Mouse (Mus musculus): Measurements from ENCODE around the gene Prg4. TPM values are rescaled to one million over a fixed set of nuclear protein-coding genes. Genes with fewer than 3 reads are reported as not detected.

Prg4 gene
- polyA plus RNA-seq (2014; fragmentation: Nextera tagmentation; extraction: Ambion mirVana), result 0.51 and 0.91 TPM in 2 replicates

DNA sequence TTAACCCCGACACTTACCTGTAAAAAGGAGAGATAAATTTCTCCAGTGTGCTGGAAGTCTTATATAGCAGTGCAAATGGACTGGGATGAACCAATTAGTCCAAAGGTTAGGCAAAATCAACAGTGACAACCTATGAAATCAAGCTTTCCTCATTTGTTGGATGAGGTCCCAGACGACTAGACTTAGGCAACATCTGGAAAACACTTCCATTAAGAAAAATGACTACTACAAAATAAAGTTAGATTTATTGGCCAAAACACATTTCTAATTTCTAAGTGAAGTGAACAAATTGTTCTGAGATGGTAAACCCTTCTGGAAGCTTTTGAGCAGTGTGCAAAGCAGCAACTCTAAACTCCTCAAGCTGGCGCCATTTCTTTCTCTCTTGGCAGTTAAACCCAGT, at the start of gene Prg4:
TSS of gene Prg4 (minus strand) at position 34 of the 400 bp plus-strand sequence.
- no peak within 1 kb of the TSS for H3K27ac ChIP-seq (ENCODE audit: low read depth, low read length)

DNA sequence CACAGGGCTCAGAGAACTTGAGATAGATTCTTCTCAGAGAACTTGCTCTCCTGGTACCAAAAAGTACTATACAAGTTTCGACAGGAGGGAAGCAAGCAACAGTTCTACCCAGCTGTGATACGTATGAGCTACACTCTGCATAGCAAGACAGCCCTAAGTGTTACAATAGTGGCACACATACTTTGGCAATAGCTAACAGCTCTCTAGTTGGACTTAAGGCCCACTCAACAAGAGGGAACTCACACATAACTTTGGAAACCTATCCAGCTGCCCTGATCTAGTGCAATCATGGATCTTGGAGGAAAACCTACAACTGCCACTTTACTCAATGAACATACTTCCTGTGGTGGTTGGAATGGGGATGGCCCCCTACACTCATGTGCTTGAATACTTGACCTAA, 47.1 kb upstream of the Prg4 start:
- WGBS, result 94% methylated on average over 2 of the region's 2 CpGs
- Histone ChIP-seq H3K4me2 (ENCODE audit: low read depth, low read length) (no peak overlapping the region), H3K27ac (ENCODE audit: low read depth, low read length) (no peak overlapping the region), H3K9me3 (ENCODE audit: control insufficient read depth, low read length) (no peaks in the 10 kb centered on the region), H3K4me3 (ENCODE audit: low read depth, low read length) (no peak overlapping the region), H3K4me1 (ENCODE audit: control insufficient read depth, insufficient read depth, low read length) (no peaks in the 10 kb centered on the region), H3K9ac (replicated peaks; ENCODE audit: low read depth, low read length) (no peak overlapping the region), H3K27me3 (ENCODE audit: control insufficient read depth, insufficient read depth, low read length) (no peaks in the 10 kb centered on the region), H3K36me3 (ENCODE audit: control insufficient read depth, insufficient read depth, low read length) (no peaks in the 10 kb centered on the region)
- no peak for ATAC-seq (ENCODE audit: low read depth)

More for the DNA sequence above, at the start of gene Prg4:
- no peak for ATAC-seq (ENCODE audit: low read depth)
- Histone ChIP-seq H3K4me1 (ENCODE audit: control insufficient read depth, insufficient read depth, low read length) (no peaks in the 10 kb centered on the region), H3K9ac (replicated peaks; ENCODE audit: low read depth, low read length) (no peak within 1 kb of the TSS), H3K9me3 (ENCODE audit: control insufficient read depth, low read length) (no peaks in the 10 kb centered on the region), H3K4me3 (ENCODE audit: low read depth, low read length) (no peak within 1 kb of the TSS), H3K4me2 (ENCODE audit: low read depth, low read length) (no peak within 1 kb of the TSS), H3K36me3 (ENCODE audit: control insufficient read depth, insufficient read depth, low read length) (no peaks in the 10 kb centered on the region), H3K27me3 (ENCODE audit: control insufficient read depth, insufficient read depth, low read length) (no peaks in the 10 kb centered on the region)
- WGBS, result 87% methylated on average over 3 of the region's 3 CpGs

DNA sequence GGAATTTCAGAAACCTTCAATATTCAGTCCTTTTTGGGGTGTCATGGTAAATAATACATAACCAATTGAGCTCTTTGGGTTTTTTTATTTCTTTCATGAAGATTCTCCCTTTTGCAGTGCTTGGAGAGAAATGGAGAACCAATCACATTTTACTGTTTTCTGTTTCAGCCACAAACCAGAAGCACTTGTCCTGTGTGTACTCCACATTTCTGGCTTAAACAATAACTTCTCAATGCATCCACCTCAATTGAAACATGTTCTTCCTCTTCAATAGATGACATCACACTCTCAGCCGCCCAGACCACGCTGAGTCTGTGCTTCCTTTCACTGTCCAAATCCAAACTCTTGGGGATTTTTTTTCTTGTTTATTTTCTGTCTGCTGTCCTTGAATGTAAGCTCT, 39.8 kb upstream of the Prg4 start:
- Histone ChIP-seq H3K4me1 (ENCODE audit: control insufficient read depth, insufficient read depth, low read length) (no peaks in the 10 kb centered on the region), H3K36me3 (ENCODE audit: control insufficient read depth, insufficient read depth, low read length) (no peaks in the 10 kb centered on the region), H3K4me2 (ENCODE audit: low read depth, low read length) (no peak overlapping the region), H3K27ac (ENCODE audit: low read depth, low read length) (no peak overlapping the region), H3K4me3 (ENCODE audit: low read depth, low read length) (no peak overlapping the region), H3K9ac (replicated peaks; ENCODE audit: low read depth, low read length) (no peak overlapping the region), H3K27me3 (ENCODE audit: control insufficient read depth, insufficient read depth, low read length) (no peaks in the 10 kb centered on the region), H3K9me3 (ENCODE audit: control insufficient read depth, low read length) (no peaks in the 10 kb centered on the region)
- WGBS, result 70% methylated on average over 2 of the region's 2 CpGs
- ATAC-seq (ENCODE audit: low read depth), result no peak

DNA sequence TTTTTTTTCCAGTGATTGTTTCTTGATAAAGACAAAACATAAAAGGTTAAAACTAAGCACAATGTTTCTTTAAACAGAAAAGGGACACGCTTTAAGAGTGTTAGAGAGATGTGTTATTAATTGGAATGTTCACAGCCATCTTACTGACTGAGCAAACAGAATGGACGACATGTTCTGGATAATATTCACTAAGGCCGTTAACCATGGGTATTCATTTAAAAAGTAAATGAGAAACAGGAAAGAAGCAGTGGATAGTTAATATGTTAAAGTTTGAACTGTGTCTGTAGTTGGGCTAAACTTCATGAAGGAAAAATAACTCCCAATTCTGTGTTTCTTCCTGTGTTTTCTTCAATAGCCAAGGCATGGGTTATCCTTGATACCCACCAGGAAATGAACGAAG, 37.4 kb upstream of the Prg4 start:
- Histone ChIP-seq H3K9me3 (ENCODE audit: control insufficient read depth, low read length) (no peaks in the 10 kb centered on the region), H3K4me1 (ENCODE audit: control insufficient read depth, insufficient read depth, low read length) (no peaks in the 10 kb centered on the region), H3K4me3 (ENCODE audit: low read depth, low read length) (no peak overlapping the region), H3K27me3 (ENCODE audit: control insufficient read depth, insufficient read depth, low read length) (no peaks in the 10 kb centered on the region), H3K4me2 (ENCODE audit: low read depth, low read length) (no peak overlapping the region), H3K9ac (replicated peaks; ENCODE audit: low read depth, low read length) (no peak overlapping the region), H3K27ac (ENCODE audit: low read depth, low read length) (no peak overlapping the region), H3K36me3 (ENCODE audit: control insufficient read depth, insufficient read depth, low read length) (no peaks in the 10 kb centered on the region)
- 89% methylated on average over 4 of the region's 4 CpGs for WGBS
- ATAC-seq (ENCODE audit: low read depth), result no peak

DNA sequence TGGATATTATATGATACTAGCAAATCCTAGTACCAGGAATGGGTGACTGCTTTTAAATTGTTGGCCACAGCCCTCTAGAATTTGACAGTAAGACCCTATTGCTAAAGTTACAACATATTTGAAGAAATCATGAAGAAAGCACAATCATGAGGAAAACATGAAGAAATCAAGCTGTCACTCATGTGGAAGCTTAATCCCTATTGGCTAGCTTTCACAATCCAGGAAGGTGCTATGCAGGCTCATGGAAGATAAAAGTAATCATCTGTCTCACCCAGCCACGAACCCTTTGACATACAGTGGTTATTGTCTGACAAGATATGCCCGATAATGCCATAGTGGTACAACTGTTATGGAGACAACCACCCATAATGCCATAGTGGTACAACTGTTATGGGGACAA, 32.2 kb upstream of the Prg4 start:
- no peak for ATAC-seq (ENCODE audit: low read depth)
- no peaks in the 10 kb centered on the region for H3K4me1 ChIP-seq (ENCODE audit: control insufficient read depth, insufficient read depth, low read length)
- no peak overlapping the region for H3K4me2 ChIP-seq (ENCODE audit: low read depth, low read length)
- no peak overlapping the region for H3K9ac ChIP-seq (replicated peaks; ENCODE audit: low read depth, low read length)
- H3K27me3 ChIP-seq (ENCODE audit: control insufficient read depth, insufficient read depth, low read length), result no peaks in the 10 kb centered on the region
- no peaks in the 10 kb centered on the region for H3K36me3 ChIP-seq (ENCODE audit: control insufficient read depth, insufficient read depth, low read length)
- WGBS, result 91% methylated on average over 2 of the region's 2 CpGs
- H3K4me3 ChIP-seq (ENCODE audit: low read depth, low read length), result no peak overlapping the region
- H3K9me3 ChIP-seq (ENCODE audit: control insufficient read depth, low read length), result no peaks in the 10 kb centered on the region
- no peak overlapping the region for H3K27ac ChIP-seq (ENCODE audit: low read depth, low read length)

DNA sequence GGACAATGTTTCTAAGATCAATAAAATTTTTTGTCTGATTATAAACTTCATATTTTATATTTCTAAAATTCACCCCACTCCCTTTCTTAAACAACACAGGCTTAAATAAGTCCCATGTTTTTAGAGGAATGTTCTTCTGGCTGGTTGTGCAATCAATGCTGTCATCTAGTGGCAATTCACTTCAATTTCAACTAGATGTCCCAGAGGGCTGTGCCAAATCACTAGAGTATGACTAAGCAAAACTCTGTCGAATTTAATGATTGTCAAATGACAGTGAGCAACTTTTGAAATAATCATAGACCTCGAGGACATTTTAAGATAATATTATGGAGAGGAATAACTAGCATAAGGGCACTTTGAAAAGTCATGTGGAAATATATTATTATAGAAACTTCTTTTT, 31.7 kb upstream of the Prg4 start:
- ATAC-seq (ENCODE audit: low read depth), result no peak
- H3K9ac ChIP-seq (replicated peaks; ENCODE audit: low read depth, low read length), result no peak overlapping the region
- H3K4me2 ChIP-seq (ENCODE audit: low read depth, low read length), result no peak overlapping the region
- H3K36me3 ChIP-seq (ENCODE audit: control insufficient read depth, insufficient read depth, low read length), result no peaks in the 10 kb centered on the region
- no peaks in the 10 kb centered on the region for H3K27me3 ChIP-seq (ENCODE audit: control insufficient read depth, insufficient read depth, low read length)
- H3K4me1 ChIP-seq (ENCODE audit: control insufficient read depth, insufficient read depth, low read length), result no peaks in the 10 kb centered on the region
- H3K27ac ChIP-seq (ENCODE audit: low read depth, low read length), result no peak overlapping the region
- WGBS, result 70% methylated on average over 2 of the region's 2 CpGs
- no peak overlapping the region for H3K4me3 ChIP-seq (ENCODE audit: low read depth, low read length)
- no peaks in the 10 kb centered on the region for H3K9me3 ChIP-seq (ENCODE audit: control insufficient read depth, low read length)

DNA sequence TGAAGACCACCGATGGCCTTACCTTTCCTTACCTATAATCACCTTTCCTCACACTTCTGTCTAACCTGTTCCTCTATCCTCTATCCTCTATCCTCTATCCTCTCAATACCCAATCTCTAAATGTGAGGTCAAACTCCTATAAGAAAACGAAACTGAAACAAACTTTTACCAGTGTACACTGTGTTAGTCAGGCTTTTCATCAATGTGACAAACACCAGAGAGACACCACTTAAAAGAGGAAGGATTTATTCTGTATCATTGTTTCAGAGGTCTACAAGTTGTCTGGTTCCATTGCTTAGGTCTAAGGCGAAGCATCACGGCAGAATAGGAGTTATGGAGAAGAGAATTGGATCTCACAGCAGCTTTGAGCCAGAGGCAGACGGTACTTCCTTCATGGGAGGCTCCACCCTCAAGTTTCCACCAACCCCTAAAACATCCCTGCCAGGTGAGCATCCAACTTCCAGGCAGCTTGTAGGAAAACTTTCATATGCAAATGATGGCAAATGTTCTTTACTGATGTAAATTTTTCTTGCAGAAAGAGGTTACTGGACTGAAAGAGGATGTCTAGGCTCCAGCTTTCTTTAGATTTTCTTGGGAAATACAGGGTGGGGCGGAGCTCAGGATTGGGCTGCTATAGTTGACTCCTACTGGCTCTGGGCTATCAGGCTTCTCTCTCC, 30.8 kb upstream of the Prg4 start:
- WGBS, result 83% methylated on average over 6 of the region's 6 CpGs
- H3K27me3 ChIP-seq (ENCODE audit: control insufficient read depth, insufficient read depth, low read length), result no peaks in the 10 kb centered on the region
- H3K4me3 ChIP-seq (ENCODE audit: low read depth, low read length), result no peak overlapping the region
- no peaks in the 10 kb centered on the region for H3K36me3 ChIP-seq (ENCODE audit: control insufficient read depth, insufficient read depth, low read length)
- no peak overlapping the region for H3K4me2 ChIP-seq (ENCODE audit: low read depth, low read length)
- no peaks in the 10 kb centered on the region for H3K4me1 ChIP-seq (ENCODE audit: control insufficient read depth, insufficient read depth, low read length)
- no peak for ATAC-seq (ENCODE audit: low read depth)
- H3K9ac ChIP-seq (replicated peaks; ENCODE audit: low read depth, low read length), result no peak overlapping the region
- H3K27ac ChIP-seq (ENCODE audit: low read depth, low read length), result no peak overlapping the region
- H3K9me3 ChIP-seq (ENCODE audit: control insufficient read depth, low read length), result no peaks in the 10 kb centered on the region

DNA sequence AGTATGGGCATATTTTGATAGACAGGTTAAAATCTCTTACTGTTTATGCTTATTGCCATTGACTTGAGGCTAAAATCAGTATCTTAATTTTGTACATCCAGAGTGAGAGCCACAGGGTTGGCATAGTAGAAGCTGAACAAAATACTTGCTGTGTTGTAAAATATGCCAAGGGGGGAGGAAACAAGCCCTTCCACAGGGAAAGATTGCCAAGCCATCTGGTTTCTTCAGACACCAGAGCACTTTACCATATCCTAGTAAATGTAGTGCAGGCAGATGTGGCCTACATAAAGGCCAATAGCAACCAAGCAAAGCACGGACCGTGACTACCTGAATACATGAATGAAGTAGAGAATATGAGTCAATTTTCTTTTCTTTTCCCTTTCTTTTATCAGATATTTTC, 23.2 kb upstream of the Prg4 start:
- WGBS, result 91% methylated on average over 2 of the region's 2 CpGs
- Histone ChIP-seq H3K27ac (ENCODE audit: low read depth, low read length) (no peak overlapping the region), H3K4me1 (ENCODE audit: control insufficient read depth, insufficient read depth, low read length) (no peaks in the 10 kb centered on the region), H3K36me3 (ENCODE audit: control insufficient read depth, insufficient read depth, low read length) (no peaks in the 10 kb centered on the region), H3K27me3 (ENCODE audit: control insufficient read depth, insufficient read depth, low read length) (no peaks in the 10 kb centered on the region), H3K9ac (replicated peaks; ENCODE audit: low read depth, low read length) (no peak overlapping the region), H3K9me3 (ENCODE audit: control insufficient read depth, low read length) (no peaks in the 10 kb centered on the region), H3K4me2 (ENCODE audit: low read depth, low read length) (no peak overlapping the region), H3K4me3 (ENCODE audit: low read depth, low read length) (no peak overlapping the region)
- ATAC-seq (ENCODE audit: low read depth), result no peak

DNA sequence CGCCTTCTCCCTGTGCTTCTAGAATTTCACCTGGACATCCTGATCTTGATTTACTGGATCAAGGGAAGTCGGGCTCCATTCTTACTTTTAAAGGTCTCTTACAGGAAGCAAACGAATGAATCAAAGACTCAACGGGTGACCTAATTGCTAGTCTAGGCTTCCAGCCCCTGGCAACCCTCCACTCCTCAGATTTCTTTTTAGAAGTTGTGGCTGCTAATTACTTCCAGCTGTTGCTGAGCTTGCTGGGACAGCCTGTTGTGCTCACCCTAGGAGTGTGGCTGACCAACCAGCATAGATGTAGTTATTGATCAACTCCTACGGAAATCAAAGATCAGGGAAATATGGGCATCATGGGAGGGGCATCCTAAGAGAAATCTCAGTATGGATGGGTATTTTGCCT, 14.7 kb upstream of the Prg4 start:
- H3K4me2 ChIP-seq (ENCODE audit: low read depth, low read length), result no peak overlapping the region
- no peaks in the 10 kb centered on the region for H3K27me3 ChIP-seq (ENCODE audit: control insufficient read depth, insufficient read depth, low read length)
- 80% methylated on average over 5 of the region's 5 CpGs for WGBS
- H3K36me3 ChIP-seq (ENCODE audit: control insufficient read depth, insufficient read depth, low read length), result no peaks in the 10 kb centered on the region
- no peak overlapping the region for H3K4me3 ChIP-seq (ENCODE audit: low read depth, low read length)
- H3K9ac ChIP-seq (replicated peaks; ENCODE audit: low read depth, low read length), result no peak overlapping the region
- no peaks in the 10 kb centered on the region for H3K9me3 ChIP-seq (ENCODE audit: control insufficient read depth, low read length)
- H3K4me1 ChIP-seq (ENCODE audit: control insufficient read depth, insufficient read depth, low read length), result no peaks in the 10 kb centered on the region
- no peak overlapping the region for H3K27ac ChIP-seq (ENCODE audit: low read depth, low read length)
- no peak for ATAC-seq (ENCODE audit: low read depth)

All from neural tube, embryonic 14.5 days (tissue).